20 mouse cellular contexts compared by ENCODE assay signal in the genomic region with DNA sequence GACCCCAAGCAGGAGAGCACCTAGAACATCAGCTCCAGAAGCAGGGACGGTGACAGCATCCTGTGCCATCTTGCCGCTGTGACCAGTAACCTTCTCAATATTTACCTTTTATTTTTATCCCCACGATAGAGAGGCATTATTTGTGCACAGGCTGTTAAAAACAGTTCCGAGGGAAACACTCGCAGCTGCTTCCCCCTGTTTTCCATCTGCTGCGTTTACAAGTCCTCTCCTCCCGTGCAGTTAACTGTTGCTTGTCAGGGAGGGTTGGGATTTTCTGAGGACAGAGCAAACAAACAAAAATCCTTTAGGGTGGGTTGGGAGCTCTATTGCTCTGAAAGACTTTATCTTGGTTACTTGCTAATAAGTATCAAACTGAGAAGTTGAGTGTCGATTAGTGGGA.
DNase-seq lines count a peak whose midpoint lies in the region; ATAC-seq and TF ChIP-seq lines count a peak whose summit lies in the region.
"Had no signal": no experiment of that assay in that cellular context is flagged by ENCODE, and none has a peak within 500 bp of the region (broad histone marks: within the 10 kb centered on the region; RNA-seq: fewer than 3 reads in every experiment).

No protein-coding gene starts in this region.

- 21% methylated on average over 8 of the region's 8 CpGs for WGBS in forebrain, postnatal 0 days
- 38% methylated on average over 8 of the region's 8 CpGs for WGBS in forebrain, embryonic 13.5 days
- 34% methylated on average over 8 of the region's 8 CpGs for WGBS in neural tube, embryonic 14.5 days

- 0 out of 2 replicates have a peak overlapping the region, but pooled peaks have one; percentile 10 for H3K4me2 ChIP-seq in forebrain, postnatal 0 days (ENCODE audit: low read depth)
- H3K4me2 ChIP-seq in forebrain, embryonic 13.5 days: no peak overlapping the region
- no peak overlapping the region for H3K4me2 ChIP-seq in neural tube, embryonic 14.5 days (ENCODE audit: low read depth, low read length)
- H3K4me2 ChIP-seq: forebrain, embryonic 15.5 days; heart, embryonic 13.5 days; neural tube, embryonic 13.5 days had no signal

- no peak overlapping the region for H3K27ac ChIP-seq in forebrain, postnatal 0 days (ENCODE audit: low read depth, low read length)
- no peak overlapping the region for H3K27ac ChIP-seq in forebrain, embryonic 13.5 days
- H3K27ac ChIP-seq in neural tube, embryonic 14.5 days (ENCODE audit: low read depth, low read length): no peak overlapping the region
- H3K27ac ChIP-seq: forebrain, embryonic 15.5 days; gastrocnemius, adult 2 months; heart, embryonic 13.5 days; liver, embryonic 14.5 days; neural tube, embryonic 13.5 days had no signal

- H3K9me3 ChIP-seq in forebrain, postnatal 0 days (ENCODE audit: low read length): no peaks in the 10 kb centered on the region
- H3K9me3 ChIP-seq in forebrain, embryonic 13.5 days (replicated peaks): no peaks in the 10 kb centered on the region
- no peaks in the 10 kb centered on the region for H3K9me3 ChIP-seq in neural tube, embryonic 14.5 days (ENCODE audit: control insufficient read depth, low read length)
- H3K9me3 ChIP-seq: forebrain, embryonic 15.5 days; heart, embryonic 13.5 days; neural tube, embryonic 13.5 days had no signal

- H3K4me1 ChIP-seq in forebrain, postnatal 0 days (ENCODE audit: insufficient read depth): no peaks in the 10 kb centered on the region; the same call in 1 of the 2 replicates
- peaks cover 7% of the 10 kb centered on the region for H3K4me1 ChIP-seq in forebrain, embryonic 13.5 days
- no peaks in the 10 kb centered on the region for H3K4me1 ChIP-seq in neural tube, embryonic 14.5 days (ENCODE audit: control insufficient read depth, insufficient read depth, low read length)

- ATAC-seq in forebrain, postnatal 0 days: no peak
- ATAC-seq in forebrain, embryonic 13.5 days: no peak
- no peak for ATAC-seq in neural tube, embryonic 14.5 days (ENCODE audit: low read depth)
- no peak for ATAC-seq in megakaryocyte progenitor cell, adult 5-6 weeks (replicated peaks; ENCODE audit: poor library complexity)
- ATAC-seq: forebrain, embryonic 15.5 days; inflammation-experienced regulatory T-cells, adult 6 months; lung, postnatal 0 days had no signal

- no peak overlapping the region for H3K4me3 ChIP-seq in forebrain, postnatal 0 days (ENCODE audit: low read depth, low read length)
- H3K4me3 ChIP-seq in forebrain, embryonic 13.5 days: no peak overlapping the region
- no peak overlapping the region for H3K4me3 ChIP-seq in neural tube, embryonic 14.5 days (ENCODE audit: low read depth, low read length)
- H3K4me3 ChIP-seq: forebrain, embryonic 15.5 days; gastrocnemius, adult 2 months; heart, embryonic 13.5 days; neural tube, embryonic 13.5 days had no signal

- no peaks in the 10 kb centered on the region for H3K36me3 ChIP-seq in forebrain, postnatal 0 days (ENCODE audit: insufficient read depth)
- no peaks in the 10 kb centered on the region for H3K36me3 ChIP-seq in forebrain, embryonic 13.5 days (ENCODE audit: poor library complexity, severe bottlenecking)
- H3K36me3 ChIP-seq in neural tube, embryonic 14.5 days (ENCODE audit: control insufficient read depth, insufficient read depth, low read length): no peaks in the 10 kb centered on the region
- H3K36me3 ChIP-seq: forebrain, embryonic 15.5 days; heart, embryonic 13.5 days; neural tube, embryonic 13.5 days had no signal

- peak; percentile 59 for DNase-seq in forebrain, postnatal 0 days
- no peak for DNase-seq in neural tube, embryonic 10.5 days (ENCODE audit: extremely low spot score, low spot score)
- peak; percentile 52 for DNase-seq in layer of hippocampus, adult 9-11 months
- peak; percentile 9 for DNase-seq in telencephalon, adult 2 months (ENCODE audit: low read depth, low spot score)
- DNase-seq in embryo, embryonic 9.5 days (ENCODE audit: extremely low spot score): no peak
- DNase-seq: adrenal gland, postnatal 10 days; cerebellum, adult 2 months; gastrocnemius, adult 2 months; heart, adult 11 months; heart, postnatal 4 days; thymus, adult 18-20 months had no signal

- TF ChIP-seq CTCF in forebrain, postnatal 0 days (IDR thresholded peaks at IDR 0.05; ENCODE audit: low read depth): no peak

- no peak overlapping the region for H3K9ac ChIP-seq in forebrain, postnatal 0 days
- H3K9ac ChIP-seq in forebrain, embryonic 13.5 days: no peak overlapping the region
- 0 out of 2 replicates have a peak overlapping the region, but pooled peaks have one; percentile 3 for H3K9ac ChIP-seq in neural tube, embryonic 14.5 days (replicated peaks; ENCODE audit: low read depth, low read length)
- H3K9ac ChIP-seq: forebrain, embryonic 15.5 days; heart, embryonic 13.5 days; liver, embryonic 14.5 days; neural tube, embryonic 13.5 days had no signal

- no peaks in the 10 kb centered on the region for H3K27me3 ChIP-seq in forebrain, postnatal 0 days (ENCODE audit: insufficient read depth, low read length)
- no peaks in the 10 kb centered on the region for H3K27me3 ChIP-seq in forebrain, embryonic 13.5 days
- H3K27me3 ChIP-seq in neural tube, embryonic 14.5 days (ENCODE audit: control insufficient read depth, insufficient read depth, low read length): no peaks in the 10 kb centered on the region
- H3K27me3 ChIP-seq: forebrain, embryonic 15.5 days; heart, embryonic 13.5 days; neural tube, embryonic 13.5 days had no signal

Comparison
In these comparisons a context has a peak if more than half of its experiments do, and no peak if none do; other contexts are left out.
1. DNase-seq: peak in forebrain, postnatal 0 days (single experiment), layer of hippocampus, adult 9-11 months (single experiment) and telencephalon, adult 2 months (single experiment); none in neural tube, embryonic 10.5 days (single experiment) and embryo, embryonic 9.5 days (single experiment).